Mouse (Mus musculus): Measurements from ENCODE around the gene Fndc9. TPM values are rescaled to one million over a fixed set of nuclear protein-coding genes. Genes with fewer than 3 reads are reported as not detected.

Gene Fndc9
- total and polyA plus RNA-seq, 3 experiments = not detected

DNA sequence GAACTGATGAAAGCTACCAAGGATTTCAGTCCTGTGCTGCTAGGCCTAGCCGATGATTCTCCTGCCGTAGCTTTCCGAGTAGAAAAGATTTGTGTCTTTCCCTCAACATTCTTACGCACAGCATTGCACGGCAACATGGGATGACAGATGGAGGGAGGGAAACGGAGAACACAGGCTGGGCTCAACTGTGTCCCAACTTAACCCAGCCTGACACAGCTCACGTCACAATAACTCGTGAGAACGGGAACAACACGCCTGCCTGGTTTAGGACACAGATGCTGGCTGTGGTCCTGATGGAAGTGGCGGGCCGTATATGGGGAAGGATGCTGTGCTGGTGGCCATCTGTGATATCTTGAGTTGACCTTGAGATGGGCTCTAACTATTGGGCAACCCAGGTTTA is 43.4 kb downstream of the Fndc9 start:
- H3K27me3 ChIP-seq (ENCODE audit: control insufficient read depth, insufficient read depth, low read length) = no peaks in the 10 kb centered on the region
- no peak overlapping the region for H3K9ac ChIP-seq (ENCODE audit: low read depth, low read length)
- no peak for DNase-seq
- TF ChIP-seq EP300 (IDR thresholded peaks at IDR 0.05; ENCODE audit: insufficient read depth, low read depth, low read length) = no peak
- no peak for TF ChIP-seq CTCF (IDR thresholded peaks at IDR 0.05)
- no peak for TF ChIP-seq POLR2A (IDR thresholded peaks at IDR 0.05; ENCODE audit: insufficient read depth, low read depth, low read length)
- H3K36me3 ChIP-seq (ENCODE audit: control insufficient read depth, insufficient read depth, low read length) = no peaks in the 10 kb centered on the region; the same call in 1 of the 2 replicates
- H3K79me2 ChIP-seq (replicated peaks; ENCODE audit: control insufficient read depth, insufficient read depth, low read length) = no peaks in the 10 kb centered on the region
- WGBS = 92% methylated on average over 12 of the region's 12 CpGs
- no peak overlapping the region for H3K4me3 ChIP-seq
- H3K4me1 ChIP-seq (ENCODE audit: control insufficient read depth, insufficient read depth, low read length) = peaks cover 4% of the 10 kb centered on the region; the same call in 1 of the 2 replicates
- intact Hi-C loops (cut with DNase I) = no loop called here
- H3K27ac ChIP-seq = no peak overlapping the region; the same call in 1 of the 2 replicates

DNA sequence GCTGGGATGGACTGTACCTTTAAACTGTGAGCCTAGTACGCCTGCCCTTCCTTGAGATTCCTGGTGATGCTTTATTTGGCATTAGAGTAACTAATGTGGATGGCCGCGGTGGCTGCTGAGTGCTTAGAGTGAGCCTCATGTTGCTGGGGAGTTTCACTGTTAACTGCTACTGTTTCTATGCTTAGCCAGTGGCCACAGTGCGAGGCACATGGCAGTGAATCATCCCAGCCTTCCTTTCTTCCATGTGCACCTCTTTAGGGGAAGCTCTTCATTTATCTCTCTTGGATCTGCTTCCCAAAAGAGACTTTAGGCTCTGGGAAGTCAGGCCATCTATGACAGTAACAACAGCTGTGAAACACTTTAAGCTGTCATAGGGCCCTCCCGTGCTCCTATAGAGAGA is 47.3 kb downstream of the Fndc9 start:
- H3K79me2 ChIP-seq (replicated peaks; ENCODE audit: control insufficient read depth, insufficient read depth, low read length) = no peaks in the 10 kb centered on the region
- intact Hi-C loops (cut with DNase I) = no loop called here
- no peaks in the 10 kb centered on the region for H3K4me1 ChIP-seq (ENCODE audit: control insufficient read depth, insufficient read depth, low read length)
- no peak for DNase-seq
- H3K9ac ChIP-seq (ENCODE audit: low read depth, low read length) = no peak overlapping the region
- H3K27ac ChIP-seq = no peak overlapping the region
- no peaks in the 10 kb centered on the region; the same call in 1 of the 2 replicates for H3K36me3 ChIP-seq (ENCODE audit: control insufficient read depth, insufficient read depth, low read length)
- whole genome bisulfite sequencing = 89% methylated on average over 5 of the region's 5 CpGs
- no peaks in the 10 kb centered on the region for H3K27me3 ChIP-seq (ENCODE audit: control insufficient read depth, insufficient read depth, low read length)
- TF ChIP-seq EP300 (IDR thresholded peaks at IDR 0.05; ENCODE audit: insufficient read depth, low read depth, low read length) (no peak), CTCF (IDR thresholded peaks at IDR 0.05) (no peak), POLR2A (IDR thresholded peaks at IDR 0.05; ENCODE audit: insufficient read depth, low read depth, low read length) (no peak)
- no peak overlapping the region for H3K4me3 ChIP-seq

GRCm38 (mm10) chr11:46283800-46284199 is 48.5 kb downstream of the Fndc9 start:
- intact Hi-C loops (cut with DNase I) = no loop called here
- Histone ChIP-seq H3K27ac (no peak overlapping the region), H3K79me2 (replicated peaks; ENCODE audit: control insufficient read depth, insufficient read depth, low read length) (no peaks in the 10 kb centered on the region), H3K9ac (ENCODE audit: low read depth, low read length) (no peak overlapping the region), H3K4me3 (no peak overlapping the region), H3K4me1 (ENCODE audit: control insufficient read depth, insufficient read depth, low read length) (no peaks in the 10 kb centered on the region), H3K27me3 (ENCODE audit: control insufficient read depth, insufficient read depth, low read length) (no peaks in the 10 kb centered on the region), H3K36me3 (ENCODE audit: control insufficient read depth, insufficient read depth, low read length) (no peaks in the 10 kb centered on the region)
- WGBS = 91% methylated on average over 6 of the region's 6 CpGs
- TF ChIP-seq CTCF (IDR thresholded peaks at IDR 0.05) (no peak), EP300 (IDR thresholded peaks at IDR 0.05; ENCODE audit: insufficient read depth, low read depth, low read length) (no peak), POLR2A (IDR thresholded peaks at IDR 0.05; ENCODE audit: insufficient read depth, low read depth, low read length) (no peak)
- DNase-seq = no peak

GRCm38 (mm10) chr11:46286803-46287202 is 51.5 kb downstream of the Fndc9 start:
- no peaks in the 10 kb centered on the region for H3K79me2 ChIP-seq (replicated peaks; ENCODE audit: control insufficient read depth, insufficient read depth, low read length)
- TF ChIP-seq EP300 (IDR thresholded peaks at IDR 0.05; ENCODE audit: insufficient read depth, low read depth, low read length) (no peak), POLR2A (IDR thresholded peaks at IDR 0.05; ENCODE audit: insufficient read depth, low read depth, low read length) (no peak), CTCF (IDR thresholded peaks at IDR 0.05) (no peak)
- H3K4me3 ChIP-seq = no peak overlapping the region
- H3K27me3 ChIP-seq (ENCODE audit: control insufficient read depth, insufficient read depth, low read length) = no peaks in the 10 kb centered on the region
- H3K36me3 ChIP-seq (ENCODE audit: control insufficient read depth, insufficient read depth, low read length) = no peaks in the 10 kb centered on the region
- no peak for DNase-seq
- H3K4me1 ChIP-seq (ENCODE audit: control insufficient read depth, insufficient read depth, low read length) = no peaks in the 10 kb centered on the region
- intact Hi-C loops (cut with DNase I) = no loop called here
- H3K27ac ChIP-seq = no peak overlapping the region
- 35% methylated on average over 6 of the region's 6 CpGs for WGBS
- H3K9ac ChIP-seq (ENCODE audit: low read depth, low read length) = no peak overlapping the region

DNA sequence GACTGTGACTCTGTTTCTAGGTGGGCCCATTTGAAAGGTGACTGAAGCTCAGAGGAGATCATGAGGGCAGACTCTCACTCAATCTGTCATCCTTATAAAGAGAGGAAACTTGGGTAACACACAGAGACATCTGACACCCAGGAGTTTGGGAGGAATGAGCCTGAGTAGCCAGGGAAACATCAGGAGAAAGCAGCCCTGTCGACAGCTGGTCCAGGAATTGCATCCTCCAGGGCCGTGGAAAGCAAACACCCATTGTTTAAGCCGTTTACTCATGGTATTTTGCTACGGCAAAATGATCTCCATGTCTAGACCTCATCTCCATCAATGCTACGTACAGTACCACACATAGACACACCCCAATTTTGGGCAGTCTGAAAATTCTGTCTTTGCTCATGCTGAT is 52.8 kb downstream of the Fndc9 start:
- intact Hi-C loops (cut with DNase I) = no loop called here
- Histone ChIP-seq H3K79me2 (replicated peaks; ENCODE audit: control insufficient read depth, insufficient read depth, low read length) (no peaks in the 10 kb centered on the region), H3K27me3 (ENCODE audit: control insufficient read depth, insufficient read depth, low read length) (no peaks in the 10 kb centered on the region), H3K27ac (no peak overlapping the region), H3K4me1 (ENCODE audit: control insufficient read depth, insufficient read depth, low read length) (no peaks in the 10 kb centered on the region), H3K9ac (ENCODE audit: low read depth, low read length) (no peak overlapping the region), H3K36me3 (ENCODE audit: control insufficient read depth, insufficient read depth, low read length) (no peaks in the 10 kb centered on the region), H3K4me3 (no peak overlapping the region)
- TF ChIP-seq EP300 (IDR thresholded peaks at IDR 0.05; ENCODE audit: insufficient read depth, low read depth, low read length) (no peak), POLR2A (IDR thresholded peaks at IDR 0.05; ENCODE audit: insufficient read depth, low read depth, low read length) (no peak), CTCF (IDR thresholded peaks at IDR 0.05) (no peak)
- no peak for DNase-seq
- WGBS = 51% methylated on average over 5 of the region's 5 CpGs

DNA sequence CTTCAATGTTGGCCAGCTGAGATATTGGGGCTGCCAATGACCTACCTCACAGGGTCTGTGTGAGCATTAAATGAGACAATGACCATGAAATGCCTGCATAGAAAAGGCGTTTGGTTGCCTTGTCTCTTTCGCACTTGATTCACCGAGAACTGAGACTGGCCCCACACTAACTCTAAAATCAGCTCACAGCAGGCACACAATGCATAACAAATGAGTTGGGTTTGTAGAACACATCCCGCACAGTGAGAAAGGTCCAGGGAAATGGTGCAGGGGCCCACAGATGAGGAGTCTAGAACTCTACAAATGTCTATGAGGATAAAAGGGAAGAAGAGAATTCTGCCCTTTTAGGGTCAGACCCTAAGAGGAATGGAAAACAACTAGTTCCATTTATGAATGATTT is 53.7 kb downstream of the Fndc9 start:
- H3K4me3 ChIP-seq = no peak overlapping the region

More for the DNA sequence above, 53.7 kb downstream of the Fndc9 start:
- no peak for DNase-seq
- Histone ChIP-seq H3K27ac (no peak overlapping the region), H3K79me2 (replicated peaks; ENCODE audit: control insufficient read depth, insufficient read depth, low read length) (no peaks in the 10 kb centered on the region), H3K27me3 (ENCODE audit: control insufficient read depth, insufficient read depth, low read length) (no peaks in the 10 kb centered on the region), H3K36me3 (ENCODE audit: control insufficient read depth, insufficient read depth, low read length) (no peaks in the 10 kb centered on the region), H3K4me1 (ENCODE audit: control insufficient read depth, insufficient read depth, low read length) (no peaks in the 10 kb centered on the region), H3K9ac (ENCODE audit: low read depth, low read length) (no peak overlapping the region)
- TF ChIP-seq EP300 (IDR thresholded peaks at IDR 0.05; ENCODE audit: insufficient read depth, low read depth, low read length) = no peak
- 90% methylated on average over 4 of the region's 4 CpGs for WGBS
- intact Hi-C loops (cut with DNase I) = no loop called here

Other genes with a start within 250 kb of the Fndc9 start
- 1 to 10 TPM; 1.2 to 1.6 TPM for gene Gm12166, start 183.2 kb upstream of the Fndc9 start, total RNA-seq (2021)
- gene Gm12166, start 183.2 kb upstream of the Fndc9 start, polyA plus RNA-seq (2012; rRNA removed) = 4.4 and 4.6 TPM in 2 replicates
- 10 to 100 TPM; 21.9 to 63.9 TPM for gene Adam19, start 179.5 kb upstream of the Fndc9 start, total RNA-seq (2021)
- gene Adam19, start 179.5 kb upstream of the Fndc9 start, polyA plus RNA-seq (2012; rRNA removed) = 17.7 and 32.1 TPM in 2 replicates
- under 1 TPM; 0.11 to 0.18 TPM for gene Nipal4, start 69.0 kb upstream of the Fndc9 start, total RNA-seq (2021)
- gene Nipal4, start 69.0 kb upstream of the Fndc9 start, polyA plus RNA-seq (2012; rRNA removed) = 0.18 and 0.20 TPM in 2 replicates
- gene Cyfip2, start 77.3 kb downstream of the Fndc9 start, total RNA-seq (2021) = 10 to 100 TPM; 55.2 to 68.8 TPM
- gene Cyfip2, start 77.3 kb downstream of the Fndc9 start, polyA plus RNA-seq (2012; rRNA removed) = 28.8 and 30.5 TPM in 2 replicates
- gene Itk, start 154.0 kb downstream of the Fndc9 start, total RNA-seq (2021) = under 1 TPM; 0.26 to 0.30 TPM
- gene Itk, start 154.0 kb downstream of the Fndc9 start, polyA plus RNA-seq (2012; rRNA removed) = 0.35 and 0.51 TPM in 2 replicates
- gene Fam71b, start 161.0 kb downstream of the Fndc9 start, total RNA-seq (2021) = not detected
- 0.06 TPM in 1 of 2 replicates, not detected in the other for gene Fam71b, start 161.0 kb downstream of the Fndc9 start, polyA plus RNA-seq (2012; rRNA removed)
- 10 to 100 TPM; 16.8 to 17.1 TPM for gene Med7, start 201.4 kb downstream of the Fndc9 start, total RNA-seq (2021)
- 8.1 and 16.5 TPM in 2 replicates for gene Med7, start 201.4 kb downstream of the Fndc9 start, polyA plus RNA-seq (2012; rRNA removed)
- gene Havcr2, start 219.4 kb downstream of the Fndc9 start, total RNA-seq (2021) = under 1 TPM; 0.31 to 0.48 TPM
- 0.08 TPM in 1 of 2 replicates, not detected in the other for gene Havcr2, start 219.4 kb downstream of the Fndc9 start, polyA plus RNA-seq (2012; rRNA removed)